Mouse (Mus musculus): Measurements from ENCODE around the gene St5. TPM values are rescaled to one million over a fixed set of nuclear protein-coding genes. Genes with fewer than 3 reads are reported as not detected.

The St5 gene
- total and polyA plus RNA-seq, 3 experiments = 2.6 to 3.4 TPM; not detected in 1

- TF ChIP-seq USF2 (IDR thresholded peaks at IDR 0.05; ENCODE audit: borderline replicate concordance in 1 of 2, insufficient read depth in 1 of 2, low read depth in 1 of 2, low read length in 2 of 2) (no peak), BHLHE40 (IDR thresholded peaks at IDR 0.05; ENCODE audit: borderline replicate concordance, low read depth, low read length) (no peak), GABPA (IDR thresholded peaks at IDR 0.05; ENCODE audit: low read depth, low read length) (no peak), ZMIZ1 (IDR thresholded peaks at IDR 0.05; ENCODE audit: low read depth, low read length) (no peak), TCF12 (IDR thresholded peaks at IDR 0.05; ENCODE audit: low read depth, low read length) (no peak), RAD21 (IDR thresholded peaks at IDR 0.05; ENCODE audit: low read depth, low read length) (no peak), SIN3A (IDR thresholded peaks at IDR 0.05; ENCODE audit: low read length) (no peak), JUND (IDR thresholded peaks at IDR 0.05; ENCODE audit: low read depth, low read length) (no peak), ZC3H11A (IDR thresholded peaks at IDR 0.05; ENCODE audit: low read depth, low read length) (no peak), CHD2 (IDR thresholded peaks at IDR 0.05; ENCODE audit: low read length) (no peak), TBP (IDR thresholded peaks at IDR 0.05; ENCODE audit: low read depth, low read length) (no peak)
- Histone ChIP-seq H3K9me3 (replicated peaks; ENCODE audit: insufficient read depth, low read length) (no peaks in the 10 kb centered on the region), H3K27me3 (ENCODE audit: control insufficient read depth in 1 of 2, insufficient read depth in 2 of 2, low read length in 2 of 2) (no peaks in the 10 kb centered on the region), H3K79me2 (ENCODE audit: control insufficient read depth, insufficient read depth, low read length, poor library complexity) (no peaks in the 10 kb centered on the region), H3K4me3 (ENCODE audit: control insufficient read depth in 1 of 2, insufficient read depth in 1 of 2, low read depth in 2 of 2, low read length in 2 of 2) (no peak overlapping the region), H3K36me3 (ENCODE audit: control insufficient read depth in 1 of 2, insufficient read depth in 2 of 2, low read length in 2 of 2) (peaks cover 0 to 8% of the 10 kb centered on the region in 2 experiments; a peak in 2 of 4 replicates), H3K27ac (ENCODE audit: control insufficient read depth, low read depth, low read length) (no peak overlapping the region), H3K9ac (ENCODE audit: control insufficient read depth, low read depth, low read length, poor library complexity, severe bottlenecking) (no peak overlapping the region), H3K4me1 (ENCODE audit: control insufficient read depth in 1 of 2, insufficient read depth in 2 of 2, low read length in 2 of 2) (peaks cover 0 to 6% of the 10 kb centered on the region in 2 experiments; a peak in 3 of 4 replicates)
- no peak for DNase-seq (ENCODE audit: low read depth, low spot score)
These were observed 66.0 kb downstream of the St5 start for GRCm38 (mm10) chr7:109637391-109637790.

- Histone ChIP-seq H3K79me2 (ENCODE audit: control insufficient read depth, insufficient read depth, low read length, poor library complexity) (no peaks in the 10 kb centered on the region), H3K27me3 (ENCODE audit: control insufficient read depth in 1 of 2, insufficient read depth in 2 of 2, low read length in 2 of 2) (no peaks in the 10 kb centered on the region), H3K9me3 (replicated peaks; ENCODE audit: insufficient read depth, low read length) (no peaks in the 10 kb centered on the region), H3K4me1 (ENCODE audit: control insufficient read depth in 1 of 2, insufficient read depth in 2 of 2, low read length in 2 of 2) (peaks cover 0 to 6% of the 10 kb centered on the region in 2 experiments; a peak in 3 of 4 replicates), H3K27ac (ENCODE audit: control insufficient read depth, low read depth, low read length) (peak overlapping the region; percentile 6; the same call in 1 of the 2 replicates), H3K9ac (ENCODE audit: control insufficient read depth, low read depth, low read length, poor library complexity, severe bottlenecking) (no peak overlapping the region), H3K4me3 (ENCODE audit: control insufficient read depth in 1 of 2, insufficient read depth in 1 of 2, low read depth in 2 of 2, low read length in 2 of 2) (no peak overlapping the region), H3K36me3 (ENCODE audit: control insufficient read depth in 1 of 2, insufficient read depth in 2 of 2, low read length in 2 of 2) (peaks cover 0 to 8% of the 10 kb centered on the region in 2 experiments; a peak in 2 of 4 replicates)
- peak; percentile 74 for TF ChIP-seq TAL1 (IDR thresholded peaks at IDR 0.05; ENCODE audit: low read length)
- TF ChIP-seq POLR2A (IDR thresholded peaks at IDR 0.05; ENCODE audit: control insufficient read depth in 1 of 2, insufficient read depth in 1 of 2, low read depth in 1 of 2, low read length in 2 of 2, poor library complexity in 1 of 2) = no peak
- peak; percentile 51; the same call in 1 of the 2 replicates for TF ChIP-seq ETS1 (IDR thresholded peaks at IDR 0.05; ENCODE audit: low read depth, low read length)
- peak; percentile 52 for TF ChIP-seq TCF12 (IDR thresholded peaks at IDR 0.05; ENCODE audit: low read depth, low read length)
- no peak for TF ChIP-seq GABPA (IDR thresholded peaks at IDR 0.05; ENCODE audit: low read depth, low read length)
- peak; percentile 15 to 66; a peak in 3 of 4 replicates for TF ChIP-seq EP300 (IDR thresholded peaks at IDR 0.05; ENCODE audit: low read depth in 1 of 2, low read length in 2 of 2)
- no peak for TF ChIP-seq MAZ (IDR thresholded peaks at IDR 0.05; ENCODE audit: low read depth, low read length)
- peak; percentile 59 for TF ChIP-seq GATA1 (IDR thresholded peaks at IDR 0.05; ENCODE audit: low read depth, low read length)
- DNase-seq (ENCODE audit: low read depth, low spot score) = peak; percentile 64
These were observed 67.2 kb downstream of the St5 start for GRCm38 (mm10) chr7:109636086-109636792.
